Mouse (Mus musculus) left cerebral cortex, adult 2 months (tissue): ENCODE measurements around the gene Fam163a. TPM values are rescaled to one million over a fixed set of nuclear protein-coding genes. Genes with fewer than 3 reads are reported as not detected.

Source experiments
- DNase-seq, 2 experiments: peaks; one replicate each; pipeline ENCODE4 v3.0.0; 2021 to 2022; ENCODE audit warnings: low spot score in 2 of 2, mixed read lengths in 1 of 2; ENCODE audit errors: extremely low spot score in 1 of 2
- H3K27ac ChIP-seq: fragments of 200-600 bp; 2 replicates; pipeline ENCODE4 v1.8.1; 2022
- H3K4me3 ChIP-seq: fragments of 200-600 bp; 2 replicates; pipeline ENCODE4 v1.8.1; 2022
- CTCF ChIP-seq: fragments of 200-600 bp; IDR thresholded peaks from 2 replicates; pipeline ENCODE4 v1.8.1; 2022; ENCODE audit warnings: antibody characterized with exemption, mild to moderate bottlenecking, moderate library complexity
- intact Hi-C: fragments of 180-260 bp; cut with DNase I; formaldehyde crosslinking; loops from one replicate; pipeline ENCODE4 v1.15.1; 2025
- total RNA-seq, 2 experiments: library from RNA; stranded (reverse); gene quantifications; 2 replicates each; pipeline ENCODE4 v1.2.3; 2021

The Fam163a gene
- total RNA-seq, 2 experiments from 2014 or later: 8.0 to 8.4 TPM

DNA sequence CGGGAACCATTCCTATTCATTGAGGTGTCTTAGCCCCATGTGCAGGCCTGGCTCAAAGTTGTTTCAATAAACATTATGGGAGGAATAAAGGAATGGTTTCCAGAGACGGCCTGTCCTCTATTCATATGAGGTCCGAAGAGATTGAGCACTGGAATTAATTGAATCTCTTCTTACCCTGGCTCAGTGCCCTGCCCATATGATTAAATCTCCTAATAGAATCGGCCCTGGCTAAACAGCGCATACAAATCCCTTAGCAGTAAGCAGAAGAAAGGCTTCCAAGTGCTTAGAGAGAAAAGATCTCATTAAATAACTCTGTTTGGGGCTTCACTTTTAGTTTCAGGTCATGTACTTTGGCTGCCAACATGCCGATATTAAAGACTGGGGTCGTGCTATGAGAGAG, 12.0 kb downstream of the Fam163a start:
- no peak overlapping the region for H3K4me3 ChIP-seq
- no peak overlapping the region for H3K27ac ChIP-seq
- no peak for DNase-seq
- no peak for TF ChIP-seq CTCF
- intact Hi-C loops: no loop called here

DNA sequence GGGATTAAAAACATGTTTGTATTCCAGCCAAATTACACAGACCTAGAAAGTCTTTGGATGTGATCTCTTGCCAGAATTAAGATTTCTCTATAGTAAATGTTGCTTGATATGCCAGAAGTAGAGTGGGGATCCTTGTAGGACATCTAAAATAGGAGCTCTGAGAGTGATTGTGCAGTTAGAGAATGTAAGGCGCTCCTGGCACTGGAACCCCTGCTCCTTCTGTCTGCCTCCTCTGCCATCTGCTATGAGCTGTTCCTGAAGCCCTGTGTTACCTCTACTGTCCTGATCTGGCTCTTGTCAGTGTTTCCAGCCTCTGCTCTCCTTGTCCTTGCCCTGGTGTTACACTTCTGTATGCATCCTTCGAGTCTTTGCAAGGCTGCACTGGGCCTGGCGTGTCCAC, 18.2 kb downstream of the Fam163a start:
- peak in 1 of 2 experiments; percentile 16 for DNase-seq
- Histone ChIP-seq H3K4me3 (no peak overlapping the region), H3K27ac (no peak overlapping the region)
- no peak for TF ChIP-seq CTCF
- intact Hi-C loops: no loop called here

- TF ChIP-seq CTCF: no peak
- intact Hi-C loops: no loop called here
- Histone ChIP-seq H3K27ac (peak overlapping the region; percentile 1; the same call in 1 of the 2 replicates), H3K4me3 (no peak overlapping the region)
- DNase-seq: no peak
These were observed 20.7 kb downstream of the Fam163a start for GRCm38 (mm10) chr1:156184158-156184571.

- H3K4me3 ChIP-seq: no peak overlapping the region
- H3K27ac ChIP-seq: peak overlapping the region; percentile 47; the same call in 1 of the 2 replicates
- no peak for DNase-seq
- no peak for TF ChIP-seq CTCF
- intact Hi-C loops: no loop called here
These were observed 21.5 kb downstream of the Fam163a start for GRCm38 (mm10) chr1:156183176-156183958.

GRCm38 (mm10) chr1:156179875-156180274, 25.0 kb downstream of the Fam163a start:
- peak in 1 of 2 experiments; percentile 27 for DNase-seq
- no peak for TF ChIP-seq CTCF
- no peak overlapping the region for H3K4me3 ChIP-seq
- intact Hi-C loops: no loop called here
- H3K27ac ChIP-seq: no peak overlapping the region

GRCm38 (mm10) chr1:156168737-156169136, 36.1 kb downstream of the Fam163a start:
- H3K27ac ChIP-seq: no peak overlapping the region
- DNase-seq: no peak
- TF ChIP-seq CTCF: no peak
- intact Hi-C loops: no loop called here
- no peak overlapping the region for H3K4me3 ChIP-seq

DNA sequence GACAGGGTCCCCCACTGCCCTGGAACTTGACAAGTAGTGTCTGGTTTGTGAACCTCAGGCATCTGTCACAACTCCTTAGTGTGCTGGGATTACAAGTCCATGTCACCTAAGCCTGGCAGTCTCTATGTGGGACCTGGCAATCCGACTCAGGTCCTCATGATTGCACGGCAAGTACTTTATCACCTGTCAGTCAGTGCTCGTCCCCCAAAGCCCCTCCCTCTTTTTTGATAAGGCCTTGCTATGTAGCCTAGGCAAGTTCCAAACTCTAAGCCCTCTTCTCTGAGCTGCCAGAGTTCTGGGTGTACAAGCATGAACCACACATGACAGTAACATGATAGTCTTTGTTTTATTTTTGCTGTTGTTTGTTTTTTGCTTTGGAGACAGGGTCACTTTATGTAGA, 88.1 kb downstream of the Fam163a start:
- no peak for DNase-seq
- no peak overlapping the region for H3K27ac ChIP-seq
- intact Hi-C loops: no loop called here
- H3K4me3 ChIP-seq: no peak overlapping the region
- TF ChIP-seq CTCF: no peak

- Histone ChIP-seq H3K4me3 (no peak overlapping the region), H3K27ac (no peak overlapping the region)
- no peak for TF ChIP-seq CTCF
- no peak for DNase-seq
- intact Hi-C loops: no loop called here
These were observed 90.8 kb downstream of the Fam163a start for GRCm38 (mm10) chr1:156113884-156114499.

DNA sequence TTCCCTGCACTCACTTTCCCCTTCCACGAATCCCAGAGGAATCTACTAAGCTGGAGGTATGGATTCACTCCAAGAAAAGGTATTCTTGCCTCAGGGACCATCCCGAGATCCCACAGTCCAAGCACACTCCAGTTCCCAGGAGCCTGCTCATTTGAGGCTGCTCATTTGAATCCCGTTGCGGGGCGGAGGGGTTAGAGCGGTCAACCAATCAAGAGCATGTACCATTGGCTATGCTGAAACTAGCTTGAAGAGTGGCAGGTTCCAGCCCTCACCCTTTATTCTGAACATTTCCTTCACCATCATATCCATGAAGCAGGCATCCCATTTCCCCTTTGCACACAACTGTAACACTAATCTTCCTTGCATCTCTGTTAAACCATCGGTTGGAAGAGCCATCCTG, 92.7 kb downstream of the Fam163a start:
- Histone ChIP-seq H3K4me3 (no peak overlapping the region), H3K27ac (no peak overlapping the region)
- DNase-seq: no peak
- intact Hi-C loops: no loop called here
- TF ChIP-seq CTCF: no peak

DNA sequence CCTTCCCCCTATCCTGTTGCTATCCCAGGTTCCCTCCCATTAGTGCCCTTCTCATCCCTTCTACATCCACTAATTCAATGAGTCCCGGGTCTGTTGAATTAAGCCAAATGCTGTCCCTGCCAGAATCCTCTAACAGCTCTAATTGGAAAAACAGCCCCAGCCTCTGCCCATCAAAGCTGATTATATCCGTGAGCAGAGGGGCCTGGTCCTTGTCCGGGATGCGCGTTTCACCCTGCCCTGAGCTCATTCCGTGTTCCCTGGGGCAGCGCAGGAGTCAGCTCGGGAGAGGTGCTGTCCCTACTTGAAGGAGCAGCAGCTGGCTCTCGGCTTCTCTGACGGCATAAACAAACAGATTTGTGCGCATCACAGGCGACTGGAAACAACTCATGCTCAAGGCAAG, 93.1 kb downstream of the Fam163a start:
- Histone ChIP-seq H3K4me3 (no peak overlapping the region), H3K27ac (no peak overlapping the region)
- intact Hi-C loops: no loop called here
- no peak for DNase-seq
- TF ChIP-seq CTCF: no peak

DNA sequence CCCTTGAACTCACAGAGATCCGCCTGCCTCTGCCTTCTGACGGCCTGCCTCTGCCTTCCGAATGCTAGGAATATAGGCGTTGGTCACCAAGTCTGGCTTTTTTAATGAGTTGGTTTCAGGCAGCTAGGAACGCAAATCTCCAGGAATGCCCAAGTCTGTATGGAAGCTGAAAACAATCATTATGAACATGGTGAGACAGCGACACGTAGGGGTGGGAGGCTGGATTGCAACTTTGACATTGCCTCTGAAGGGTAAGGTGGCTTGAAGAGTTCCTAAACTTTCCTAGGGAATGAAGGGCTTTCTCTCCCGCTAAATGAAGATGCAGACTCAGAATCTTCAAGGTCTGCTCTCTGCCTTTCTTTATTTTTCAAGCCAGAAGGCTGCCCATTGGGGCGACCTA, 93.7 kb downstream of the Fam163a start:
- no peak overlapping the region for H3K27ac ChIP-seq
- DNase-seq: no peak
- intact Hi-C loops: no loop called here

DNA sequence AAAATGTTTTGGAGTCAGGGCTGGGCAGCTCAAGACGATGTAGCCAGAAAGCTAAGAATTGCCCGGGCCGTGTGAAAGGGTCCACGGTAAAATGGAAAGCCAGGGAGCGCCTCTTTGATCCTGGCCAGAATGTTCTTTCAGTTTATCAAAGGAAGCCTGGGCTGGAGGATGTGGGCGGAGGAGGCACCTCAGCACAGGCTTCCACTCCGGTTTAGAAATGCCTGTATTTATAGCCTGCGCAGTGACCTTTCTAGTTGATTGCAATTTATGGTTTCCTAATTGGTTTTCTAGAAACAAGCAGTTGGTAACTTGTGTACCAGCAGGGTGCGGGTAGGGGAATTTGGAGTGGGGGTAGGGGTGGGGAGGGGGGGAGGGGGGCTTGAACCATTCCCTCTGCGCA, 96.4 kb downstream of the Fam163a start:
- DNase-seq: no peak
- TF ChIP-seq CTCF: no peak
- intact Hi-C loops: no loop called here

More for the DNA sequence above, 93.7 kb downstream of the Fam163a start:
- no peak overlapping the region for H3K4me3 ChIP-seq
- peak; percentile 24 for TF ChIP-seq CTCF

GRCm38 (mm10) chr1:156107424-156107823, 97.4 kb downstream of the Fam163a start:
- no peak overlapping the region for H3K4me3 ChIP-seq
- intact Hi-C loops: no loop called here
- no peak for DNase-seq
- no peak overlapping the region for H3K27ac ChIP-seq
- no peak for TF ChIP-seq CTCF

More for the DNA sequence above, 96.4 kb downstream of the Fam163a start:
- no peak overlapping the region for H3K27ac ChIP-seq
- H3K4me3 ChIP-seq: no peak overlapping the region
